Mouse (Mus musculus) lung, postnatal 0 days (tissue): Measurements from ENCODE around the gene Plekhb2.

Experiments used
- CTCF ChIP-seq: IDR thresholded peaks from 2 replicates; pipeline ENCODE4 v1.5.1; 2016; ENCODE audit warnings: antibody characterized with exemption, mild to moderate bottlenecking
- EP300 ChIP-seq: IDR thresholded peaks from 2 replicates; pipeline ENCODE4 v1.6.1; 2016; ENCODE audit warnings: antibody characterized with exemption, mild to moderate bottlenecking, control low read depth

GRCm38 (mm10) chr1:34834904-34835303, 14.9 kb upstream of the Plekhb2 start:
- no peak for TF ChIP-seq CTCF
- TF ChIP-seq EP300, result no peak
